ENCODE assay signal across 26 mouse cellular contexts in the genomic region with DNA sequence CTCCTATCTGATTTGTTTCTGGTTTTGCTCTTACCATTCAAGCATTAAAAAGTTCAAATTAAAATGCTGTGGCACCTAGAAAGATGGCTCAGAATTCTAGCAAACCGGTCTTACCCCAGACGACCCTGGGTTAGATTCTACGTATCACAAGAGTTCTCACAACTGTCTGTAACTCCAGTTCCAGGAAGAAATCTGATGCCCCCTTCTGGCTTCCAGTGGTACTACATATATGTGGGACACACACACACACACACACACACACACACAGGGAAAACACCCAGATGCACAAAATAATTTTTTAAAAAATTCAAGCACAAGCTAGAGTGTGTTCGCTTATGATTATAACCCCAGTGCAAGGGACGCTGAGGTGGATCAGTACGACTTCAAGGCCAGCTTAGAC. TPM values are rescaled to one million over a fixed set of nuclear protein-coding genes. Genes with fewer than 3 reads are reported as not detected.
A peak's percentile ranks its signal among the peaks of the same experiment; 100 is the strongest.
DNase-seq lines count a peak whose midpoint lies in the region; ATAC-seq and TF ChIP-seq lines count a peak whose summit lies in the region.
"Had no signal": no experiment of that assay in that cellular context is flagged by ENCODE, and none has a peak within 500 bp of the region (broad histone marks: within the 10 kb centered on the region; RNA-seq: fewer than 3 reads in every experiment).

No protein-coding gene starts in this region.

- ATAC-seq in kidney, postnatal 0 days (replicated peaks; ENCODE audit: low FRiP score, low read depth), result no peak
- ATAC-seq in lung, embryonic 14.5 days (ENCODE audit: insufficient read depth), result no peak
- no peak for ATAC-seq in lung, postnatal 0 days
- ATAC-seq: CD4-positive, CD25-positive, alpha-beta regulatory T cell, adult 4 months; forebrain, embryonic 14.5 days; inflammation-experienced regulatory T-cells, adult 6 months; Patski had no signal

- WGBS in kidney, postnatal 0 days, result 96% methylated on average over 6 of the region's 6 CpGs
- whole genome bisulfite sequencing in lung, embryonic 14.5 days, result 92% methylated on average over 6 of the region's 6 CpGs
- WGBS in lung, postnatal 0 days, result 95% methylated on average over 6 of the region's 6 CpGs

- H3K4me2 ChIP-seq in kidney, postnatal 0 days (ENCODE audit: low read length), result no peak overlapping the region
- H3K4me2 ChIP-seq in lung, embryonic 14.5 days, result no peak overlapping the region
- no peak overlapping the region for H3K4me2 ChIP-seq in lung, postnatal 0 days (replicated peaks; ENCODE audit: low read depth, low read length)
- H3K4me2 ChIP-seq: embryonic facial prominence, embryonic 15.5 days; heart, embryonic 11.5 days; heart, embryonic 15.5 days; hindbrain, embryonic 15.5 days had no signal

- no peaks in the 10 kb centered on the region for H3K9me3 ChIP-seq in kidney, postnatal 0 days (replicated peaks; ENCODE audit: low read length)
- no peaks in the 10 kb centered on the region for H3K9me3 ChIP-seq in lung, embryonic 14.5 days (ENCODE audit: low read depth, low read length)
- no peaks in the 10 kb centered on the region for H3K9me3 ChIP-seq in lung, postnatal 0 days (ENCODE audit: low read length)
- H3K9me3 ChIP-seq: embryonic facial prominence, embryonic 15.5 days; forebrain, embryonic 10.5 days; heart, embryonic 15.5 days; hindbrain, embryonic 10.5 days; hindbrain, embryonic 15.5 days had no signal

- H3K4me3 ChIP-seq in kidney, postnatal 0 days (replicated peaks; ENCODE audit: low read depth, low read length), result no peak overlapping the region
- H3K4me3 ChIP-seq in lung, embryonic 14.5 days (ENCODE audit: low read depth, low read length), result no peak overlapping the region
- H3K4me3 ChIP-seq in lung, postnatal 0 days (ENCODE audit: low read depth, low read length), result no peak overlapping the region
- H3K4me3 ChIP-seq: embryonic facial prominence, embryonic 15.5 days; erythroblast, embryonic 14.5 days; forebrain, embryonic 10.5 days; heart, embryonic 15.5 days; hindbrain, embryonic 10.5 days; hindbrain, embryonic 15.5 days had no signal

- H3K36me3 ChIP-seq in kidney, postnatal 0 days (ENCODE audit: insufficient read depth, low read length), result no peaks in the 10 kb centered on the region
- H3K36me3 ChIP-seq in lung, embryonic 14.5 days (ENCODE audit: insufficient read depth), result no peaks in the 10 kb centered on the region
- H3K36me3 ChIP-seq in lung, postnatal 0 days (ENCODE audit: insufficient read depth, low read length), result no peaks in the 10 kb centered on the region
- H3K36me3 ChIP-seq: embryonic facial prominence, embryonic 15.5 days; forebrain, embryonic 10.5 days; heart, embryonic 15.5 days; hindbrain, embryonic 10.5 days; hindbrain, embryonic 15.5 days had no signal

- no peak for TF ChIP-seq POLR2A in brain, embryonic 14.5 days (IDR thresholded peaks at IDR 0.05; ENCODE audit: borderline replicate concordance, extremely low read depth, insufficient read depth, insufficient read length, poor library complexity, severe bottlenecking)

- H3K9ac ChIP-seq in kidney, postnatal 0 days (ENCODE audit: low read depth, low read length), result no peak overlapping the region
- no peak overlapping the region for H3K9ac ChIP-seq in lung, embryonic 14.5 days
- H3K9ac ChIP-seq in lung, postnatal 0 days (replicated peaks; ENCODE audit: low read depth), result no peak overlapping the region
- H3K9ac ChIP-seq: embryonic facial prominence, embryonic 15.5 days; heart, embryonic 15.5 days; hindbrain, embryonic 15.5 days had no signal

- no peaks in the 10 kb centered on the region for H3K4me1 ChIP-seq in kidney, postnatal 0 days (replicated peaks; ENCODE audit: insufficient read depth, low read length)
- no peaks in the 10 kb centered on the region for H3K4me1 ChIP-seq in lung, embryonic 14.5 days (ENCODE audit: insufficient read depth)
- no peaks in the 10 kb centered on the region for H3K4me1 ChIP-seq in lung, postnatal 0 days (ENCODE audit: insufficient read depth, low read depth, low read length)
- H3K4me1 ChIP-seq: forebrain, embryonic 10.5 days; heart, embryonic 15.5 days; hindbrain, embryonic 10.5 days; hindbrain, embryonic 15.5 days had no signal

- DNase-seq in cerebellum, postnatal 10 days, result peak; percentile 12 to 46
- DNase-seq in cerebellum, adult 11-12 months, result no peak
- no peak for DNase-seq in kidney, postnatal 0 days (ENCODE audit: low spot score)
- DNase-seq in kidney, adult 18-20 months, result no peak
- DNase-seq in lung, embryonic 14.5 days, result no peak
- DNase-seq in lung, postnatal 36 days, result no peak
- no peak for DNase-seq in brain, embryonic 14.5 days (ENCODE audit: low read depth)
- no peak for DNase-seq in lung, postnatal 0 days (ENCODE audit: low spot score)
- DNase-seq: adrenal gland, adult 8-10 months; cerebellum, adult 18-20 months; embryo, embryonic 11 days; gastrocnemius, postnatal 10 days; heart, adult 18-20 months; heart, postnatal 14 days had no signal

- H3K27ac ChIP-seq in kidney, postnatal 0 days, result no peak overlapping the region
- no peak overlapping the region for H3K27ac ChIP-seq in lung, embryonic 14.5 days (ENCODE audit: low read depth)
- no peak overlapping the region for H3K27ac ChIP-seq in lung, postnatal 0 days (ENCODE audit: low read length)
- H3K27ac ChIP-seq: embryonic facial prominence, embryonic 15.5 days; forebrain, embryonic 10.5 days; heart, embryonic 15.5 days; hindbrain, embryonic 10.5 days; hindbrain, embryonic 15.5 days had no signal

- 0 out of 2 replicates have a peak, but pooled peaks have one; percentile 15 for TF ChIP-seq CTCF in kidney, postnatal 0 days (IDR thresholded peaks at IDR 0.05; ENCODE audit: low read depth)
- TF ChIP-seq CTCF in lung, embryonic 14.5 days (IDR thresholded peaks at IDR 0.05; ENCODE audit: low read depth), result peak; percentile 28; the same call in 1 of the 2 replicates
- peak; percentile 8; the same call in 1 of the 2 replicates for TF ChIP-seq CTCF in brain, embryonic 14.5 days (IDR thresholded peaks at IDR 0.05; ENCODE audit: borderline replicate concordance, extremely low read depth, insufficient read depth, insufficient read length)
- TF ChIP-seq CTCF in lung, postnatal 0 days (IDR thresholded peaks at IDR 0.05), result no peak

- H3K27me3 ChIP-seq in kidney, postnatal 0 days (ENCODE audit: insufficient read depth, low read length), result no peaks in the 10 kb centered on the region
- no peaks in the 10 kb centered on the region for H3K27me3 ChIP-seq in lung, embryonic 14.5 days (ENCODE audit: insufficient read depth, low read length)
- H3K27me3 ChIP-seq in lung, postnatal 0 days (replicated peaks; ENCODE audit: insufficient read depth, low read length), result no peaks in the 10 kb centered on the region
- H3K27me3 ChIP-seq: embryonic facial prominence, embryonic 15.5 days; heart, embryonic 15.5 days; hindbrain, embryonic 15.5 days had no signal

- TF ChIP-seq EP300 in lung, postnatal 0 days (IDR thresholded peaks at IDR 0.05), result no peak

RNA-seq across cellular contexts. Expression of a gene that starts 53.2 kb away (rescaled TPM):
- polyA plus RNA-seq in kidney, postnatal 0 days (2015; fragmentation: Nextera tagmentation; extraction: Ambion mirVana), result 1.4 and 2.1 TPM in 2 replicates
- polyA plus RNA-seq in lung, embryonic 14.5 days (2014; fragmentation: Nextera tagmentation; extraction: Ambion mirVana), result 1.4 and 1.5 TPM in 2 replicates
- polyA plus RNA-seq in brain, embryonic 14.5 days (2012; rRNA removed), result 7.9 and 14.8 TPM in 2 replicates
- polyA plus RNA-seq in lung, postnatal 0 days (2015; fragmentation: Nextera tagmentation; extraction: Ambion mirVana), result 0.20 and 0.21 TPM in 2 replicates
- polyA plus RNA-seq: CD4-positive, CD25-positive, alpha-beta regulatory T cell, adult 4 months; erythroblast, embryonic 14.5 days; inflammation-experienced regulatory T-cells, adult 6 months had no signal

RNA-seq across cellular contexts. Expression of a gene that starts 55.2 kb away (rescaled TPM):
- polyA plus RNA-seq in kidney, postnatal 0 days (2015; fragmentation: Nextera tagmentation; extraction: Ambion mirVana), result 298 and 340 TPM in 2 replicates
- 182 and 196 TPM in 2 replicates for polyA plus RNA-seq in lung, embryonic 14.5 days (2014; fragmentation: Nextera tagmentation; extraction: Ambion mirVana)
- 95.3 and 99.2 TPM in 2 replicates for polyA plus RNA-seq in brain, embryonic 14.5 days (2012; rRNA removed)
- 136 and 141 TPM in 2 replicates for polyA plus RNA-seq in lung, postnatal 0 days (2015; fragmentation: Nextera tagmentation; extraction: Ambion mirVana)

RNA-seq across cellular contexts. Expression of a gene that starts 59.2 kb away (rescaled TPM):
- polyA plus RNA-seq in kidney, postnatal 0 days (2015; fragmentation: Nextera tagmentation; extraction: Ambion mirVana), result not detected in 2 replicates
- polyA plus RNA-seq in lung, embryonic 14.5 days (2014; fragmentation: Nextera tagmentation; extraction: Ambion mirVana), result 0.07 TPM in 1 of 2 replicates, not detected in the other
- 0.11 and 0.16 TPM in 2 replicates for polyA plus RNA-seq in brain, embryonic 14.5 days (2012; rRNA removed)
- not detected in 2 replicates for polyA plus RNA-seq in lung, postnatal 0 days (2015; fragmentation: Nextera tagmentation; extraction: Ambion mirVana)
- polyA plus RNA-seq: CD4-positive, CD25-positive, alpha-beta regulatory T cell, adult 4 months; embryonic facial prominence, embryonic 11.5 days; erythroblast, embryonic 14.5 days; heart, embryonic 11.5 days; heart, embryonic 15.5 days; hindbrain, embryonic 15.5 days; inflammation-experienced regulatory T-cells, adult 6 months; Patski had no signal

Comparison
In these comparisons a context has a peak if more than half of its experiments do, and no peak if none do; other contexts are left out.
1. DNase-seq: peak in cerebellum, postnatal 10 days (2 of 2); none in cerebellum, adult 11-12 months (single experiment), kidney, postnatal 0 days (single experiment), kidney, adult 18-20 months (single experiment), lung, embryonic 14.5 days (single experiment), lung, postnatal 36 days (single experiment), brain, embryonic 14.5 days (single experiment) and lung, postnatal 0 days (single experiment).